Mouse (Mus musculus) T-cell, adult 2 months (primary cell): ENCODE measurements around the gene Pheta2.
"Not testable (repeated sequence)": the region's sequence is repeated elsewhere in the genome, so short reads cannot be mapped to it uniquely, and the experiment has no call there.

ENCODE experiments used
- DNase-seq: peaks from one replicate; pipeline ENCODE4 v3.0.0; 2022; ENCODE audit warnings: low spot score

Gene Pheta2

GRCm38 (mm10) chr15:82343368-82344287 is 4.9 kb downstream of the Pheta2 start:
- DNase-seq, result no peak

GRCm38 (mm10) chr15:82344971-82345370 is 6.2 kb downstream of the Pheta2 start:
- no peak for DNase-seq

GRCm38 (mm10) chr15:82345820-82346470 is 7.2 kb downstream of the Pheta2 start:
- DNase-seq, result peak; percentile 97

GRCm38 (mm10) chr15:82346580-82347302 is 8.0 kb downstream of the Pheta2 start:
- no peak for DNase-seq

- DNase-seq, result no peak
These were observed 8.5 kb downstream of the Pheta2 start for GRCm38 (mm10) chr15:82347303-82347676.

- DNase-seq, result no peak
These were observed 9.1 kb downstream of the Pheta2 start for GRCm38 (mm10) chr15:82347852-82348251.

- DNase-seq, result no peak
These were observed 9.7 kb downstream of the Pheta2 start for GRCm38 (mm10) chr15:82348258-82348998.

GRCm38 (mm10) chr15:82348999-82349341 is 10.2 kb downstream of the Pheta2 start:
- DNase-seq, result no peak

GRCm38 (mm10) chr15:82350349-82350748 is 11.6 kb downstream of the Pheta2 start:
- DNase-seq, result no peak

GRCm38 (mm10) chr15:82351480-82351879 is 12.7 kb downstream of the Pheta2 start:
- DNase-seq, result no peak

GRCm38 (mm10) chr15:82353078-82353744 is 14.5 kb downstream of the Pheta2 start:
- DNase-seq, result no peak

GRCm38 (mm10) chr15:82353745-82354113 is 15.0 kb downstream of the Pheta2 start:
- no peak for DNase-seq

- peak; percentile 98 for DNase-seq
These were observed 15.6 kb downstream of the Pheta2 start, which contains the start of gene Ndufa6 for GRCm38 (mm10) chr15:82354126-82354945. Ndufa6 (minus strand) TSS chr15:82354322.

- DNase-seq, result no peak
These were observed 19.9 kb downstream of the Pheta2 start for GRCm38 (mm10) chr15:82358431-82359260.

- no peak for DNase-seq
These were observed 22.8 kb downstream of the Pheta2 start for GRCm38 (mm10) chr15:82361459-82362018.

- DNase-seq, result no peak
These were observed 23.5 kb downstream of the Pheta2 start for GRCm38 (mm10) chr15:82362234-82362633.

- DNase-seq, result peak; percentile 55
These were observed 25.1 kb downstream of the Pheta2 start for GRCm38 (mm10) chr15:82363801-82364200.

GRCm38 (mm10) chr15:82364561-82364960 is 25.8 kb downstream of the Pheta2 start:
- DNase-seq, result not testable (repeated sequence)

GRCm38 (mm10) chr15:82368146-82368545 is 29.4 kb downstream of the Pheta2 start:
- no peak for DNase-seq
